Mouse (Mus musculus) MEL (cell line): ENCODE results near the gene Glmp. TPM values are rescaled to one million over a fixed set of nuclear protein-coding genes. Genes with fewer than 3 reads are reported as not detected.

ENCODE experiments used
- DNase-seq: peaks from one replicate; pipeline ENCODE4 v3.0.0; 2011; ENCODE audit warnings: low read depth, low spot score
- H3K27ac ChIP-seq: 2 replicates; pipeline ENCODE4 v1.5.1; 2012; ENCODE audit warnings: low read depth, mild to moderate bottlenecking, control low read depth, low read length, moderate library complexity; ENCODE audit not compliant: control insufficient read depth
- H3K27me3 ChIP-seq, 2 experiments: fragments of 150-350 bp in 1 of 2; sonication (generic) in 1 of 2; 2 replicates each; pipeline ENCODE4 v1.6.1; 2012; ENCODE audit warnings: low read length in 2 of 2, mild to moderate bottlenecking in 2 of 2, improper control_type of control experiment in 1 of 2, moderate library complexity in 1 of 2; ENCODE audit not compliant: insufficient read depth in 2 of 2, control insufficient read depth in 1 of 2
- H3K36me3 ChIP-seq, 2 experiments: 2 replicates each; pipeline ENCODE4 v1.6.1; 2012 to 2014; ENCODE audit warnings: low read length in 2 of 2, improper control_type of control experiment in 1 of 2, inconsistent platforms in 1 of 2, mild to moderate bottlenecking in 1 of 2; ENCODE audit not compliant: insufficient read depth in 2 of 2, control insufficient read depth in 1 of 2
- H3K4me1 ChIP-seq, 2 experiments: fragments of 150-350 bp in 1 of 2; sonication (generic) in 1 of 2; 2 replicates each; pipeline ENCODE4 v1.6.1; 2012; ENCODE audit warnings: low read length in 2 of 2, improper control_type of control experiment in 1 of 2, mild to moderate bottlenecking in 1 of 2; ENCODE audit not compliant: insufficient read depth in 2 of 2, control insufficient read depth in 1 of 2
- H3K4me3 ChIP-seq, 2 experiments: fragments of 150-350 bp in 1 of 2; sonication (generic) in 1 of 2; 2 replicates each; pipeline ENCODE4 v1.5.1; 2012; ENCODE audit warnings: low read depth in 2 of 2, low read length in 2 of 2, mild to moderate bottlenecking in 2 of 2, moderate library complexity in 2 of 2, control low read depth in 1 of 2, improper control_type of control experiment in 1 of 2; ENCODE audit not compliant: control insufficient read depth in 1 of 2, insufficient read depth in 1 of 2
- H3K79me2 ChIP-seq: 2 replicates; pipeline ENCODE4 v1.6.1; 2012; ENCODE audit warnings: mild to moderate bottlenecking, low read length, moderate library complexity; ENCODE audit not compliant: control insufficient read depth, poor library complexity, insufficient read depth
- H3K9ac ChIP-seq: 2 replicates; pipeline ENCODE4 v1.6.1; 2012; ENCODE audit warnings: low read depth, mild to moderate bottlenecking, control low read depth, low read length, moderate library complexity; ENCODE audit not compliant: control insufficient read depth, poor library complexity, severe bottlenecking
- H3K9me3 ChIP-seq: fragments of 150-350 bp; sonication (generic); replicated peaks from 2 replicates; pipeline ENCODE4 v1.6.1; 2012; ENCODE audit warnings: mild to moderate bottlenecking, low read length, improper control_type of control experiment, moderate library complexity; ENCODE audit not compliant: insufficient read depth
- BHLHE40 ChIP-seq: IDR thresholded peaks from 2 replicates; pipeline ENCODE4 v1.6.1; 2012; ENCODE audit warnings: low read depth, mild to moderate bottlenecking, inconsistent platforms, low read length, improper control_type of control experiment, borderline replicate concordance
- CHD1 ChIP-seq: IDR thresholded peaks from 2 replicates; pipeline ENCODE4 v1.6.1; 2012; ENCODE audit warnings: low read depth, mild to moderate bottlenecking, inconsistent platforms, low read length, improper control_type of control experiment
- CHD2 ChIP-seq: IDR thresholded peaks from 2 replicates; pipeline ENCODE4 v1.6.1; 2011; ENCODE audit warnings: low read length, improper control_type of control experiment
- E2F4 ChIP-seq: IDR thresholded peaks from 2 replicates; pipeline ENCODE4 v1.6.1; 2011; ENCODE audit warnings: low read depth, low read length, improper control_type of control experiment, borderline replicate concordance
- ELF1 ChIP-seq: IDR thresholded peaks from 2 replicates; pipeline ENCODE4 v1.6.1; 2014; ENCODE audit warnings: low read depth, mild to moderate bottlenecking, inconsistent platforms, low read length, improper control_type of control experiment, moderate library complexity
- EP300 ChIP-seq, 2 experiments: IDR thresholded peaks; 2 replicates each; pipeline ENCODE4 v1.6.1; 2011; ENCODE audit warnings: improper control_type of control experiment in 2 of 2, low read length in 2 of 2, low read depth in 1 of 2, mild to moderate bottlenecking in 1 of 2
- ETS1 ChIP-seq: IDR thresholded peaks from 2 replicates; pipeline ENCODE4 v1.6.1; 2012; ENCODE audit warnings: low read depth, mild to moderate bottlenecking, inconsistent platforms, low read length, improper control_type of control experiment, moderate library complexity
- GABPA ChIP-seq: IDR thresholded peaks from 2 replicates; pipeline ENCODE4 v1.6.1; 2012; ENCODE audit warnings: low read depth, mild to moderate bottlenecking, inconsistent platforms, low read length, improper control_type of control experiment, moderate library complexity
- GATA1 ChIP-seq: IDR thresholded peaks from 2 replicates; pipeline ENCODE4 v1.6.1; 2011; ENCODE audit warnings: low read depth, low read length, improper control_type of control experiment
- HCFC1 ChIP-seq: IDR thresholded peaks from 2 replicates; pipeline ENCODE4 v1.6.1; 2012; ENCODE audit warnings: low read depth, mild to moderate bottlenecking, inconsistent platforms, low read length, improper control_type of control experiment, moderate library complexity
- JUND ChIP-seq: IDR thresholded peaks from 2 replicates; pipeline ENCODE4 v1.6.1; 2011; ENCODE audit warnings: low read depth, mild to moderate bottlenecking, improper control_type of control experiment, low read length
- KAT2A ChIP-seq: conservative IDR thresholded peaks from 2 replicates; pipeline ENCODE4 v1.6.1; 2012; ENCODE audit warnings: low read depth, low read length, improper control_type of control experiment, inconsistent platforms
- MAFK ChIP-seq: IDR thresholded peaks from 2 replicates; pipeline ENCODE4 v1.6.1; 2011; ENCODE audit warnings: low read depth, mild to moderate bottlenecking, low read length, improper control_type of control experiment, borderline replicate concordance
- MAX ChIP-seq: IDR thresholded peaks from 2 replicates; pipeline ENCODE4 v1.6.1; 2011; ENCODE audit warnings: low read length, improper control_type of control experiment
- MAZ ChIP-seq: IDR thresholded peaks from 2 replicates; pipeline ENCODE4 v1.6.1; 2012; ENCODE audit warnings: low read depth, mild to moderate bottlenecking, inconsistent platforms, low read length, improper control_type of control experiment
- MYB ChIP-seq: IDR thresholded peaks from 2 replicates; pipeline ENCODE4 v1.6.1; 2011; ENCODE audit warnings: mild to moderate bottlenecking, low read depth, low read length, improper control_type of control experiment
- MYC ChIP-seq: IDR thresholded peaks from 2 replicates; pipeline ENCODE4 v1.6.1; 2011; ENCODE audit warnings: low read depth, mild to moderate bottlenecking, low read length, improper control_type of control experiment, moderate library complexity
- NELFE ChIP-seq: IDR thresholded peaks from 2 replicates; pipeline ENCODE4 v1.6.1; 2011; ENCODE audit warnings: low read depth, low read length, improper control_type of control experiment
- NRF1 ChIP-seq: IDR thresholded peaks from 2 replicates; pipeline ENCODE4 v1.6.1; 2014; ENCODE audit warnings: low read depth, mild to moderate bottlenecking, inconsistent platforms, low read length, improper control_type of control experiment, moderate library complexity; ENCODE audit not compliant: poor library complexity, insufficient read depth, severe bottlenecking
- POLR2A ChIP-seq, 2 experiments: IDR thresholded peaks; 2 replicates each; pipeline ENCODE4 v1.6.1; 2011 to 2012; ENCODE audit warnings: low read length in 2 of 2, mild to moderate bottlenecking in 2 of 2, control low read depth in 1 of 2, improper control_type of control experiment in 1 of 2, low read depth in 1 of 2, moderate library complexity in 1 of 2; ENCODE audit not compliant: control insufficient read depth in 1 of 2, insufficient read depth in 1 of 2, poor library complexity in 1 of 2
- POLR2AphosphoS2 ChIP-seq: IDR thresholded peaks from 2 replicates; pipeline ENCODE4 v1.6.1; 2011; ENCODE audit warnings: low read length, improper control_type of control experiment
- POLR2AphosphoS5 ChIP-seq: IDR thresholded peaks from 2 replicates; pipeline ENCODE4 v1.6.1; 2012; ENCODE audit warnings: low read depth, borderline replicate concordance, mild to moderate bottlenecking, inconsistent platforms, low read length, moderate library complexity, mixed read lengths
- RAD21 ChIP-seq: IDR thresholded peaks from 2 replicates; pipeline ENCODE4 v1.6.1; 2011; ENCODE audit warnings: mild to moderate bottlenecking, low read depth, low read length, improper control_type of control experiment
- RCOR1 ChIP-seq: IDR thresholded peaks from 2 replicates; pipeline ENCODE4 v1.6.1; 2012; ENCODE audit warnings: low read depth, mild to moderate bottlenecking, inconsistent platforms, low read length, improper control_type of control experiment
- SIN3A ChIP-seq: IDR thresholded peaks from 2 replicates; pipeline ENCODE4 v1.6.1; 2012; ENCODE audit warnings: low read length, improper control_type of control experiment, inconsistent platforms
- SMC3 ChIP-seq: IDR thresholded peaks from 2 replicates; pipeline ENCODE4 v1.6.1; 2011; ENCODE audit warnings: low read depth, low read length, improper control_type of control experiment
- TAL1 ChIP-seq: IDR thresholded peaks from 2 replicates; pipeline ENCODE4 v1.6.1; 2012; ENCODE audit warnings: mild to moderate bottlenecking, inconsistent platforms, low read length, moderate library complexity, mixed read lengths
- TBP ChIP-seq: IDR thresholded peaks from 2 replicates; pipeline ENCODE4 v1.8.0; 2011; ENCODE audit warnings: low read depth, low read length, improper control_type of control experiment
- TCF12 ChIP-seq: IDR thresholded peaks from 2 replicates; pipeline ENCODE4 v1.6.1; 2014; ENCODE audit warnings: low read depth, mild to moderate bottlenecking, inconsistent platforms, low read length, improper control_type of control experiment, moderate library complexity
- UBTF ChIP-seq: IDR thresholded peaks from 2 replicates; pipeline ENCODE4 v1.6.1; 2012; ENCODE audit warnings: low read depth, mild to moderate bottlenecking, inconsistent platforms, low read length, improper control_type of control experiment, moderate library complexity, borderline replicate concordance; ENCODE audit not compliant: insufficient read depth
- ZC3H11A ChIP-seq: IDR thresholded peaks from 2 replicates; pipeline ENCODE4 v1.6.1; 2012; ENCODE audit warnings: low read depth, mild to moderate bottlenecking, inconsistent platforms, low read length, improper control_type of control experiment
- ZMIZ1 ChIP-seq: IDR thresholded peaks from 2 replicates; pipeline ENCODE4 v1.6.1; 2012; ENCODE audit warnings: low read depth, mild to moderate bottlenecking, inconsistent platforms, low read length, improper control_type of control experiment, moderate library complexity
- ZNF384 ChIP-seq: IDR thresholded peaks from 2 replicates; pipeline ENCODE4 v1.6.1; 2012; ENCODE audit warnings: low read depth, mild to moderate bottlenecking, inconsistent platforms, low read length, improper control_type of control experiment
- polyA plus RNA-seq, 2 experiments: library from polyadenylated mRNA; stranded (reverse) in 1 of 2; unstranded in 1 of 2; fragments of >175 nt in 1 of 2; fragments of >200 nt in 1 of 2; gene quantifications; 2 replicates each; pipeline versions ENCODE4 v1.2.1 to v1.2.4; 2012; ENCODE audit warnings: low replicate concordance in 2 of 2, low read depth in 1 of 2; ENCODE audit not compliant: insufficient read length in 2 of 2, insufficient read depth in 1 of 2, missing spikeins in 1 of 2
- total RNA-seq: library from RNA; depleted of rRNA; stranded (reverse); fragments of 300-350 nt; gene quantifications from 2 replicates; pipeline ENCODE4 v1.2.3, GENCODE M21; 2012

The Glmp gene
- total and polyA plus RNA-seq, 3 experiments: 47.6 to 181 TPM; not detected in 1

DNA sequence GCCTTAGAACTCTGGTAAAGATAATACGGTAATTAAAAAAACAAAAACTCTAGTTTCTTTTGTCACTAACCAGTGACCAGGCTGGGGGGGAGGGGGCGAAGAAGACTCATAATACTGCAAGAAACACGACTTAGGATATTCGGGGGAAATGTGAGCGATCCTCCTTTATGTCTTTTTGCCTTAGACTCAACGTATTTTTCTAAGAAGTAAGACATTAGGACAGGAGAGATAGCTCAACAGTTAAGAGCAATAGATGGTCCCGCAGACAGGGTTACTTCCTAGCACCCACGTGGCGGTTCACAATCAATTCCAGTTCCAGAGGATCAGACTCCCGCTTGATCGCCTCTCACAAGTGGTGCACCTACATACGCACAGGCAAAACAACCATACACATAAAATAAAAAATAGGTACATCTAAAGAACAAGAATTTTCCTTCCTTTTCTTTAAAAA lies 28.7 kb upstream of the Glmp start (continued):
- TF ChIP-seq POLR2A (IDR thresholded peaks at IDR 0.05; ENCODE audit: control insufficient read depth in 1 of 2, insufficient read depth in 1 of 2, low read depth in 1 of 2, low read length in 2 of 2, poor library complexity in 1 of 2) (no peak), GATA1 (no peak), HCFC1 (no peak), E2F4 (no peak; the same call in 1 of the 2 replicates), CHD1 (peak; percentile 91)

DNA sequence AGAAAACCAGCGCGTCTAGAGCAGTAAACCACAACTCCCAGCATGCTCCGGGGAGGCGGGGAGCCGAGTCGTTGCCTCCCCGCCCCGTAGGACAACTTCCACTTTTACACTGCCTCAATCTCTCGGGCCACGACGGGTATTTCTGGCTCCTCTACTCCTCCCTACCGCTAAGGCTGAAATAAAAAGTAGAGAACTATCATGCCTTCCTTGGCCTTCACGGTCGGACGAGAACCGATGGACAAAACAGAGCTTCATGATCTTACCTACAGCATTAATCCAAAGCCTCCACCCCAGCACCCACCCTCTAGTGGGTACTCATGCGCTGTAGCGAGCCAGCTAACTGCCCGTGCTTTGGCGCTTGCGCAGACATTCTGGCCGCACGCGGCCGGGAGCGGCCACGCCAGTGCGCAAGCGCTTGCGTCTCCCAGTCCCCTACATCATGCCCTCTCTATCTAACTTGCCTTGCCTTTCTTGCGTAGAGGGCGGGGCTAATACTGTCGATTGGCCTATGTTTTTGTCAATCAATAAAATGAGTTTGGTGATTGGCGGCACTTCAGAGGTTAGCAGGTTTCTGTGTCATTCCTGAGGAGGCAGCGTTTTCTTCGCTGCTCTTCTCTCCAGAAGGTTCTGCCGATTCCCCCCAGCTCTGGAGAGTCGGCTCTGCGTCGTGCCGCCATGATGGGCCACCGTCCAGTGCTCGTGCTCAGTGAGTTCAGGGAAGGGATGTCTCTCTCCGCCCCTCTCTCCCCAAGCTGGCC lies 28.1 kb upstream of the Glmp start, which contains the start of the genes Tsacc and Cct3:
TSS of gene Tsacc (minus strand) at position 439 of the 758 bp plus-strand sequence.
TSS of gene Cct3 (plus strand) at position 556 of the 758 bp plus-strand sequence.
- Histone ChIP-seq H3K27ac (peak within 1 kb of the TSS; percentile 95), H3K9me3 (no peaks in the 10 kb centered on the region), H3K4me1 (peaks cover 7 to 11% of the 10 kb centered on the region in 2 experiments), H3K27me3 (no peaks in the 10 kb centered on the region), H3K9ac (peak within 1 kb of the TSS; percentile 85), H3K4me3 (peak within 1 kb of the TSS; percentile 80 to 83), H3K36me3 (peaks cover 23 to 36% of the 10 kb centered on the region in 2 experiments), H3K79me2 (peaks cover 42% of the 10 kb centered on the region)
- peak; percentile 100 for DNase-seq
- TF ChIP-seq BHLHE40 (no peak; the same call in 1 of the 2 replicates), E2F4 (peak; percentile 81; the same call in 1 of the 2 replicates), HCFC1 (peak; percentile 88), SIN3A (peak; percentile 71; the same call in 1 of the 2 replicates), POLR2AphosphoS2 (peak; percentile 98), POLR2AphosphoS5 (peak; percentile 58; the same call in 1 of the 2 replicates), NELFE (peak; percentile 96), MYB (no peak), NRF1 (peak; percentile 97), POLR2A (IDR thresholded peaks at IDR 0.05; ENCODE audit: control insufficient read depth in 1 of 2, insufficient read depth in 1 of 2, low read depth in 1 of 2, low read length in 2 of 2, poor library complexity in 1 of 2) (peak; percentile 92 to 97), TCF12 (peak; percentile 77), MAZ (peak; percentile 82), ETS1 (peak; percentile 34; the same call in 1 of the 2 replicates), MYC (peak; percentile 88; the same call in 1 of the 2 replicates), RCOR1 (no peak), GABPA (no peak), UBTF (no peak), TAL1 (no peak), KAT2A (peak; percentile 79), ZMIZ1 (peak; percentile 70), EP300 (IDR thresholded peaks at IDR 0.05; ENCODE audit: low read depth in 1 of 2, low read length in 2 of 2) (peak in 1 of 2 experiments; percentile 20; a peak in 2 of 4 replicates), ELF1 (peak; percentile 64; the same call in 1 of the 2 replicates), CHD2 (peak; percentile 91), ZC3H11A (no peak), TBP (peak; percentile 96), MAX (peak; percentile 79), ZNF384 (no peak), RAD21 (no peak), SMC3 (no peak), JUND (no peak), CHD1 (peak; percentile 18; the same call in 1 of the 2 replicates), MAFK (no peak)
